Mouse (Mus musculus) heart, embryonic 14.5 days (tissue): ENCODE results near the gene Thnsl1. TPM values are rescaled to one million over a fixed set of nuclear protein-coding genes. Genes with fewer than 3 reads are reported as not detected.

Source experiments
- ATAC-seq: fragments of 200-750 bp; cut with Nextera tagmentation; 2 replicates; pipeline ENCODE4 v1.8.0; 2017; ENCODE audit warnings: low read depth, moderate TSS enrichment; ENCODE audit not compliant: insufficient number of reproducible peaks, insufficient read depth, low FRiP score
- H3K27ac ChIP-seq, 2 experiments: fragments of 200-500 bp in 1 of 2; fragments of 300-500 bp in 1 of 2; sonication (generic) in 1 of 2; replicated peaks in 1 of 2; 2 replicates each; pipeline ENCODE4 v1.5.1; 2012 to 2014; ENCODE audit warnings: low read depth in 2 of 2, low read length in 2 of 2, control low read depth in 1 of 2, mild to moderate bottlenecking in 1 of 2, mixed read lengths in 1 of 2; ENCODE audit not compliant: control insufficient read depth in 1 of 2, insufficient read depth in 1 of 2
- H3K27me3 ChIP-seq: fragments of 300-500 bp; sonication (generic); 2 replicates; pipeline ENCODE4 v1.6.1; 2014; ENCODE audit warnings: mild to moderate bottlenecking, low read length, control low read depth; ENCODE audit not compliant: control insufficient read depth, insufficient read depth
- H3K36me3 ChIP-seq: fragments of 300-500 bp; sonication (generic); 2 replicates; pipeline ENCODE4 v1.6.1; 2014; ENCODE audit warnings: mild to moderate bottlenecking, control low read depth, low read length, mixed read lengths; ENCODE audit not compliant: control insufficient read depth, insufficient read depth
- H3K4me1 ChIP-seq, 2 experiments: fragments of 200-500 bp in 1 of 2; fragments of 300-500 bp in 1 of 2; sonication (generic) in 1 of 2; 2 replicates each; pipeline ENCODE4 v1.6.1; 2012 to 2014; ENCODE audit warnings: low read length in 2 of 2, control low read depth in 1 of 2, mixed read lengths in 1 of 2; ENCODE audit not compliant: control insufficient read depth in 2 of 2, insufficient read depth in 2 of 2
- H3K4me2 ChIP-seq: fragments of 300-500 bp; sonication (generic); 2 replicates; pipeline ENCODE4 v1.6.1; 2014; ENCODE audit warnings: mild to moderate bottlenecking, low read length
- H3K4me3 ChIP-seq, 2 experiments: fragments of 200-500 bp in 1 of 2; fragments of 300-500 bp in 1 of 2; sonication (generic) in 1 of 2; 2 replicates each; pipeline ENCODE4 v1.5.1; 2012 to 2014; ENCODE audit warnings: low read length in 2 of 2, mild to moderate bottlenecking in 2 of 2, control low read depth in 1 of 2, low read depth in 1 of 2, moderate library complexity in 1 of 2; ENCODE audit not compliant: control insufficient read depth in 1 of 2, insufficient read depth in 1 of 2
- H3K9ac ChIP-seq: fragments of 300-500 bp; sonication (generic); 2 replicates; pipeline ENCODE4 v1.6.1; 2014; ENCODE audit warnings: mild to moderate bottlenecking, low read length
- H3K9me3 ChIP-seq: fragments of 300-500 bp; sonication (generic); 2 replicates; pipeline ENCODE4 v1.6.1; 2016; ENCODE audit warnings: low read length, control low read depth; ENCODE audit not compliant: control insufficient read depth
- WGBS: fragments of 180-500 bp; shearing (Covaris S2); extraction: QIAGEN DNeasy Blood & Tissue Kit; methylation state at CpG from one replicate; pipeline ENCODE4 v1.1.7; 2014; 5-methylcytosine and 5-hydroxymethylcytosine counted together
- polyA plus RNA-seq: library from polyadenylated mRNA; unstranded; fragments of >200 nt; fragmentation: Nextera tagmentation; extraction: Ambion mirVana; gene quantifications from 2 replicates; pipeline ENCODE4 v1.2.1, GENCODE M21; 2014

The Thnsl1 gene
- polyA plus RNA-seq, result 5.9 and 8.5 TPM in 2 replicates

DNA sequence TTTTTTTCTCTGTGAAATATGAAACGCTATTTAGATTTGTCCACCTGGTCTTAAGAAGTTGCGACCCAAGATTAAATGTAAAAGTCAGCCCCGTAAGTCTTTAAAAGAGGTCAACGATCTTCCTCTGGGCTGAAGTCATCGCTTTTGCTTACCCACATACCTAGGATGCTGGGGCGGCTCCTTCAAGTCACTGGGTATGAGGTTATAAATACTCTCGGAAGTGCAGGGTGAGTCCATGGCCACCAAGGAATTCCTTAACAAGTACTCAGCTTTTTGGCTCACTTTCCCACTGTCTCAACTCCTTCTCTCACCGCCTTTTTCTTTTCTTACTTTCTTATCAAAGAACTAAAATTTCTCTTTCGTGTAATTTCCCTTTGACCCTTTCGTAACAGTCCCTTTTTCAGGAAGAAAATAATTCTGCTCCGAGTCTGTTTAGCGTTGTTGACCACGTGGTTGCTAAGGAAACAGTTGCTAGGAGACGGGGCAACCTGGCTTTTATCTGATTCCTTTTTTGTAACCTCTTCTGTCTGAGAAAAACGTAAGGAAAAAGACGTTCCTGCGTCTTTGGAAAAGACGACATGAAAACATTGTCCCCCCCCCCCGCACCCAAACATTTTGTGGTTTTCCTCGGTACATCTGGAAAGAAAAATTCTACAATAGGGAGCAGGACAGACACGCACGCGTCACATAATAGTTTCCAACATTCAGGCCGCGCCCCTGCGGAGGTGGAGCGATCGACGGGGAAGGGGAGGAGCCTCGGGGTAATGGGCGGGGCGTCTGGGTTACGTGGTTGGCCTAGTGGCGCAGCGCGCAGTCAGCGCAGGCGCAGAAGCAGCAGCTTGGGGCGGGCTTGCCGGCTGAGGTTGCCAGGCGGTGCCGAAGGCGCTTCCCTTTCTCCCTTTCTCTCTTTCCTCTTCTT is at the start of gene Thnsl1, which contains the start of gene Enkur:
Gene Thnsl1, plus strand, starts transcription at position 813 of the 919 bp plus-strand sequence.
Gene Enkur, minus strand, starts transcription at position 454 of the 919 bp plus-strand sequence.
- Histone ChIP-seq H3K4me1 (peaks cover 4 to 12% of the 10 kb centered on the region in 2 experiments), H3K9me3 (no peaks in the 10 kb centered on the region), H3K9ac (peak within 1 kb of the TSS; percentile 74), H3K27me3 (no peaks in the 10 kb centered on the region), H3K4me3 (peak within 1 kb of the TSS; percentile 60 to 95), H3K36me3 (no peaks in the 10 kb centered on the region), H3K27ac (peak within 1 kb of the TSS; percentile 46 to 71), H3K4me2 (peak within 1 kb of the TSS; percentile 72)
- peak; percentile 98 for ATAC-seq
- 3% methylated on average over 43 of the region's 43 CpGs for WGBS

DNA sequence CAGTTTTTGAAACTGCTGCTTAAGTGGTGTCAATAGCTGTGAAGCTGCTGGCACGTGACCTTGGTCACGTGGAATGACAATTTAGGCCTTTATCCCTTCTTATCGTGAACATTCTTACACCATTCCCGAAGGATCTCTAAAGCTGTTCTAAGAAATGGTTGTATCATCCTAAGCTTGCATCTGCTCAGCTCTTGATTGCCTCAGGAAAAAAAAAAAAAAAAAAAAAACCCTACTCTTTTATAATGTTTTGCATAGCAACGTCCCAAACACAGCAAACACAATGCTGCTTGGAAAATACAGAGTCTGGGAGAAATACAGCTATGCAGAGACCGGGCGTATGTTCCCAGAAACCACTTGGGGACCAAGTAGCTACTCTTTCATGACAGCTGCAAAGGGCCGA is 41.2 kb upstream of the Thnsl1 start:
- Histone ChIP-seq H3K27ac (no peak overlapping the region), H3K27me3 (no peaks in the 10 kb centered on the region), H3K9ac (no peak overlapping the region), H3K4me2 (no peak overlapping the region), H3K4me3 (no peak overlapping the region), H3K36me3 (no peaks in the 10 kb centered on the region), H3K9me3 (no peaks in the 10 kb centered on the region), H3K4me1 (no peaks in the 10 kb centered on the region)
- ATAC-seq, result no peak
- 70% methylated on average over 8 of the region's 8 CpGs for WGBS

DNA sequence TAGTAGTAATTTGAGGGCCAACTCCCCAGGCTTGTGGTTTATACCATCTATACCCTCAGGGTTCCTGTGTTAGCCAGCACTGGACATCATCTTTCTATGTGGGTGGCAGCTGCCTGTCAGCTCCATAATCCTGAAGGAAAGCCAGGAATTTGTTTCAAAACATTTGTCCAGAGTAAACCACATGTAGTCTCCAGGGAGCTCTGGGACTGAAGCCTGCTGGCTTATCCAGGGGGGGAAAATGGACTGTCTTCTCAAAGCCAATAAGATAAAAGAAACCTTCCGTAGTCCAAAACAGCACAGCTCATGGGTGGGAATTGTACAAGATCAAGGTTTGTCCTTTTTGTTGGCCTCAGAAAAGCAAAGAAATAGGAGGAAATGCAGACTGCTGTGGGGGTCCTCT is 37.6 kb upstream of the Thnsl1 start:
- H3K4me3 ChIP-seq, result no peak overlapping the region

DNA sequence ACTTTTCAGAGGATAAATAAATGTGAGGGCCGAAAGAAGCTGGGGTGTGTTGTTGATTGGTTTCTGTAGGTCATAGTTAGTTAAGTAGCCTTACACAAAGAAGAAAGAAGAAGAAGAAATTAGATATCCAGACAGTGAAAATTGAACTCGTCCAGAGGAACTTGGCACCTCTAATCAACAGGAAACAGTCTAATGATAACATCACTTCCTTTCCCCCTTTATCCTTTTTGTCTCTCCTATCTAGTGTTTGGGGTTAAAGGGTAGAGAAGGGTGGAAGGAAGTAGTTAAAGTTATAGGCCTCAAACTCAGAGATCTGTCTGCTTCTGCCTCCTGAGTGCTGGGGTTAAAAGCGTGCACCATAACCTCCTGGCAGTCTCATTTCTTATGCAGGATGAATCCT is 32.7 kb upstream of the Thnsl1 start:
- no peak for ATAC-seq
- no peaks in the 10 kb centered on the region for H3K36me3 ChIP-seq
- H3K27me3 ChIP-seq, result no peaks in the 10 kb centered on the region
- H3K4me3 ChIP-seq, result no peak overlapping the region
- no peaks in the 10 kb centered on the region for H3K4me1 ChIP-seq
- 0 out of 2 replicates have a peak, but pooled peaks cover 3% of the 10 kb centered on the region for H3K9me3 ChIP-seq
- 71% methylated on average over 3 of the region's 3 CpGs for WGBS
- H3K27ac ChIP-seq, result no peak overlapping the region
- H3K9ac ChIP-seq, result no peak overlapping the region
- no peak overlapping the region for H3K4me2 ChIP-seq

More for the DNA sequence above, 37.6 kb upstream of the Thnsl1 start:
- no peak overlapping the region for H3K27ac ChIP-seq
- H3K4me1 ChIP-seq, result no peaks in the 10 kb centered on the region
- H3K27me3 ChIP-seq, result no peaks in the 10 kb centered on the region
- 0 out of 2 replicates have a peak, but pooled peaks cover 3% of the 10 kb centered on the region for H3K9me3 ChIP-seq
- H3K36me3 ChIP-seq, result no peaks in the 10 kb centered on the region
- no peak overlapping the region for H3K9ac ChIP-seq
- no peak overlapping the region for H3K4me2 ChIP-seq
- WGBS, result 79% methylated on average over 1 of the region's 1 CpGs
- no peak for ATAC-seq

DNA sequence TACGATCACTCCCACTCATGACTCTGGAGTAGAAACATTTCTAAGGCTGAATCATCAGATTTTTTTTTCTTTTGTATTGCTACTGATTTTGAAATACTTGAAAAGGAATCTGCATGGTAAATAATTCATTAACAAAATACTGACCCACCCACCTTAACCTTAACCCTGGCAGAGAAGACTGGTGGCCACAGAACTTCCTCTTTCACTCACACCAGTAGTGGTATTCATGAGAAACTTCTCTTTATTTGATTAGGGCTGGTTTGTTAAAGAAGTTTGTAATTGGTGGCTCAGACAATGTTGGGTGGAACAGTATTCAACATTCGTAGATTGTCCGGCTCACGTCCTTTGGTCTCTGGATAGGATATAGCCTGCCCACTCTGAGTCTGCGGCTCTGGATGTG is 26.4 kb upstream of the Thnsl1 start:
- ATAC-seq, result no peak
- no peak overlapping the region for H3K4me2 ChIP-seq

DNA sequence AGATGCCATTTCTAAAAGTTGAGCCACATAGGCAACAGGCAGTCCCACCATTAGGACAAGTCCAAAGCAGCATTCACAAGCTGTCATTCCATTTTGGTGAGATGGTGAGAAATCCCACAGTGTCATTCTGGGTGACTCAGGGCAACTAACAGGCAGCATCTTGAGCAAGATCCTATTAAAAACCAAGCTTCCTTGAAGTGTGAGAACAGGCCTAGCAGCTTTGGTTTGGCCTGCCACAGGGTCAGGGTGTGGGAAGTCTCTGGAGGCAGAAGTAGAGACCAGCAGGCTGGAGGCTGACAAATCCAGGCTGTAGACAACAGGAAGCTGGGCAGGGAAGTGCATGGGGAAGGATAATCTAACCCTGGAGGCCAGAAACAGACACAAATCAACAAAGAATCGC is 22.7 kb upstream of the Thnsl1 start:
- H3K4me3 ChIP-seq, result no peak overlapping the region
- no peaks in the 10 kb centered on the region for H3K36me3 ChIP-seq
- H3K9me3 ChIP-seq, result no peaks in the 10 kb centered on the region
- H3K27me3 ChIP-seq, result no peaks in the 10 kb centered on the region
- H3K9ac ChIP-seq, result no peak overlapping the region
- ATAC-seq, result no peak
- WGBS, result 75% methylated on average over 1 of the region's 1 CpGs
- no peaks in the 10 kb centered on the region for H3K4me1 ChIP-seq
- no peak overlapping the region for H3K4me2 ChIP-seq
- H3K27ac ChIP-seq, result no peak overlapping the region

More for the DNA sequence above, 26.4 kb upstream of the Thnsl1 start:
- Histone ChIP-seq H3K27me3 (no peaks in the 10 kb centered on the region), H3K9me3 (no peaks in the 10 kb centered on the region), H3K36me3 (no peaks in the 10 kb centered on the region), H3K9ac (no peak overlapping the region), H3K27ac (no peak overlapping the region), H3K4me1 (no peaks in the 10 kb centered on the region), H3K4me3 (no peak overlapping the region)
- WGBS, result 87% methylated on average over 5 of the region's 5 CpGs

DNA sequence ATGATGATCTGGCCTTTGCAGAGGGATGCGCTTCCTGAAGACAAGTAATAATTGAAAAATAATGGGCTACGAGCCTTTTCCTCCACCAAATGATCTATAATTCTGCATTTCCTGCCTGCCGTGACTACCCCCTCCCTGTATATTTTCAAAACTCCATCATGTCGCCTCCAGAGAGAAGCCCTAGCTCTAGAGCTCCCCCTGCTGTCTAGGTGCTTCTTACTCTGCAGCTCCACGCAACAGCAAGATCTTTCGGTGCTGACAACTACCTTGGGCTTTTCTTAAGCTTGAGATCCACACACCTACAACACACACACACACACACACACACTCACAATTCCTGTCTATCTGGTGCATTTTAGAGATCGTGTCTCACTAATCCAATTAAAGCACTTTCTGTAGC is 17.9 kb upstream of the Thnsl1 start:
- WGBS, result 52% methylated on average over 7 of the region's 7 CpGs
- no peaks in the 10 kb centered on the region for H3K4me1 ChIP-seq
- H3K36me3 ChIP-seq, result no peaks in the 10 kb centered on the region
- H3K9me3 ChIP-seq, result no peaks in the 10 kb centered on the region
- ATAC-seq, result no peak
- H3K27ac ChIP-seq, result no peak overlapping the region
- H3K27me3 ChIP-seq, result no peaks in the 10 kb centered on the region
- no peak overlapping the region for H3K9ac ChIP-seq
- no peak overlapping the region for H3K4me3 ChIP-seq
- no peak overlapping the region for H3K4me2 ChIP-seq
